10 mouse cellular contexts compared by ENCODE assay signal in the genomic region with DNA sequence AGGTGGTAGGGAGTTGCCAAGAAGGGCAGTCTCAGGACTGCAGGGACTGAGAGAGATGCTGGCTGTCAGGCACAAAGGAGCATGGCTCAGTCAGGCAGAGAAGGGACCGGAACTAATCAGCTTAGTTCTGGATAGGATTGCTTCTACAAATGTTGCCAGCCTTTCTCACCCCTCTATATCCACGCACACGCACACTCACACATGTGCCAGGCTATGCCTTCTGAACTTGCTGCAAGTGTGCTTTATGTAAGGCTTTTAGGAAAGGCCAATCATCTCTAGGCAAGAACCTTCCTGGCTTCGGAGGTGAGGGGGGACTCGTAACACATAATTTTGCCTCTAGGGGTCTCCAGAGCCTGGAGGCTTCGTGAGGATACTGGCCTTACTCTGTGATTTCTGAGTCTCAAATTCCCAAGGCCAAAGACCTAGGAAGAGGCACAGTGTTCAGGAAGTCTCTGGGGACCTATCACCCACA. TPM values are rescaled to one million over a fixed set of nuclear protein-coding genes. Genes with fewer than 3 reads are reported as not detected.
DNase-seq lines count a peak whose midpoint lies in the region; ATAC-seq and TF ChIP-seq lines count a peak whose summit lies in the region.
"Had no signal": no experiment of that assay in that cellular context is flagged by ENCODE, and none has a peak within 500 bp of the region (broad histone marks: within the 10 kb centered on the region; RNA-seq: fewer than 3 reads in every experiment).

No protein-coding gene starts in this region.

- intact Hi-C loops in heart, adult 2 months (cut with DNase I) = loop anchor here (10.0 kb wide), 1 partner anchor 312 kb away; no protein-coding TSS in a partner anchor
- intact Hi-C loops in left cerebral cortex, postnatal 36 days (cut with DNase I) = no loop called here

- no peaks in the 10 kb centered on the region for H3K9me3 ChIP-seq in forebrain, embryonic 12.5 days
- no peaks in the 10 kb centered on the region for H3K9me3 ChIP-seq in midbrain, embryonic 12.5 days

- no peaks in the 10 kb centered on the region for H3K36me3 ChIP-seq in heart, adult 2 months (ENCODE audit: control insufficient read depth, insufficient read depth, low read length)
- no peaks in the 10 kb centered on the region for H3K36me3 ChIP-seq in forebrain, embryonic 12.5 days (replicated peaks)
- no peaks in the 10 kb centered on the region for H3K36me3 ChIP-seq in midbrain, embryonic 12.5 days

- no peaks in the 10 kb centered on the region for H3K79me2 ChIP-seq in heart, adult 2 months (replicated peaks; ENCODE audit: control insufficient read depth, insufficient read depth, low read length)

- WGBS in heart, adult 2 months = 53% methylated on average over 6 of the region's 6 CpGs
- WGBS in forebrain, embryonic 12.5 days = 37% methylated on average over 6 of the region's 6 CpGs
- WGBS in midbrain, embryonic 12.5 days = 23% methylated on average over 6 of the region's 6 CpGs

- TF ChIP-seq CTCF in heart, adult 2 months (IDR thresholded peaks at IDR 0.05) = peak; percentile 28

- no peak for TF ChIP-seq POLR2A in heart, adult 2 months (IDR thresholded peaks at IDR 0.05; ENCODE audit: insufficient read depth, low read depth, low read length)

- TF ChIP-seq EP300 in heart, adult 2 months (IDR thresholded peaks at IDR 0.05; ENCODE audit: insufficient read depth, low read depth, low read length) = no peak

- H3K4me3 ChIP-seq in heart, adult 2 months = no peak overlapping the region
- no peak overlapping the region for H3K4me3 ChIP-seq in forebrain, embryonic 12.5 days (replicated peaks)
- H3K4me3 ChIP-seq in midbrain, embryonic 12.5 days = no peak overlapping the region

- peak; percentile 44; the same call in 1 of the 2 replicates for ATAC-seq in forebrain, embryonic 12.5 days (ENCODE audit: low FRiP score)
- peak; percentile 88 for ATAC-seq in midbrain, embryonic 12.5 days (ENCODE audit: low FRiP score, low read depth)
- ATAC-seq: inflammation-experienced regulatory T-cells, adult 6 months had no signal

- no peak overlapping the region for H3K27ac ChIP-seq in heart, adult 2 months
- H3K27ac ChIP-seq in forebrain, embryonic 12.5 days = no peak overlapping the region
- H3K27ac ChIP-seq in midbrain, embryonic 12.5 days (replicated peaks) = peak overlapping the region; percentile 39; the same call in 1 of the 2 replicates

- H3K4me2 ChIP-seq in forebrain, embryonic 12.5 days = no peak overlapping the region
- no peak overlapping the region for H3K4me2 ChIP-seq in midbrain, embryonic 12.5 days (replicated peaks)

- DNase-seq in heart, adult 2 months = no peak
- no peak for DNase-seq in heart, adult 18-20 months
- peak; percentile 33 for DNase-seq in ES-CJ7 (ENCODE audit: low read depth, low spot score)
- DNase-seq in adrenal gland, adult 2 months = no peak
- no peak for DNase-seq in left cerebral cortex, postnatal 36 days (ENCODE audit: low spot score in 2 of 2)
- DNase-seq in gastrocnemius, postnatal 25 days = no peak
- DNase-seq: liver had no signal

- H3K4me1 ChIP-seq in heart, adult 2 months (ENCODE audit: control insufficient read depth, insufficient read depth, low read length) = no peaks in the 10 kb centered on the region
- peaks cover 12% of the 10 kb centered on the region; the same call in 1 of the 2 replicates for H3K4me1 ChIP-seq in forebrain, embryonic 12.5 days
- peaks cover 9% of the 10 kb centered on the region for H3K4me1 ChIP-seq in midbrain, embryonic 12.5 days

- H3K27me3 ChIP-seq in heart, adult 2 months (ENCODE audit: control insufficient read depth, insufficient read depth, low read length) = no peaks in the 10 kb centered on the region
- H3K27me3 ChIP-seq in forebrain, embryonic 12.5 days = no peaks in the 10 kb centered on the region
- H3K27me3 ChIP-seq in midbrain, embryonic 12.5 days = no peaks in the 10 kb centered on the region

- no peak overlapping the region for H3K9ac ChIP-seq in heart, adult 2 months (ENCODE audit: low read depth, low read length)
- H3K9ac ChIP-seq in forebrain, embryonic 12.5 days = no peak overlapping the region
- H3K9ac ChIP-seq in midbrain, embryonic 12.5 days (replicated peaks) = no peak overlapping the region

RNA-seq across cellular contexts. Expression of a gene that starts 12.8 kb away (rescaled TPM):
- under 1 TPM; 0.21 to 0.25 TPM for total RNA-seq in heart, adult 2 months (2021)
- polyA plus RNA-seq in heart, adult 2 months (2012; rRNA removed) = 0.12 and 0.20 TPM in 2 replicates
- total RNA-seq in heart, adult 18-20 months (2021) = under 1 TPM; 0.18 to 0.22 TPM
- 14.8 and 15.2 TPM in 2 replicates for polyA plus RNA-seq in forebrain, embryonic 12.5 days (2016; fragmentation: Nextera tagmentation; extraction: Ambion mirVana)
- polyA plus RNA-seq in midbrain, embryonic 12.5 days (2016; fragmentation: Nextera tagmentation; extraction: Ambion mirVana) = 8.1 and 10.2 TPM in 2 replicates
- total RNA-seq in adrenal gland, adult 2 months (2021) = under 1 TPM; 0.55 to 0.59 TPM
- 0.22 and 0.79 TPM in 2 replicates for polyA plus RNA-seq in adrenal gland, adult 2 months (2012; rRNA removed)
- 100 to 1,000 TPM; 119 to 123 TPM for total RNA-seq in left cerebral cortex, postnatal 36 days (2021)
- total RNA-seq in gastrocnemius, postnatal 25 days (2021) = under 1 TPM; 0.11 to 0.28 TPM
- polyA plus RNA-seq: inflammation-experienced regulatory T-cells, adult 6 months had no signal

RNA-seq across cellular contexts. Expression of a gene that starts 18.8 kb away (rescaled TPM):
- total RNA-seq in heart, adult 2 months (2021) = 1 to 10 TPM in 1 of 2 experiments, under 1 TPM in 1; 0.91 to 1.0 TPM
- polyA plus RNA-seq in heart, adult 2 months (2012; rRNA removed) = 0.64 and 0.76 TPM in 2 replicates
- total RNA-seq in heart, adult 18-20 months (2021) = 1 to 10 TPM in 1 of 2 experiments, under 1 TPM in 1; 0.46 to 1.1 TPM
- 25.9 and 26.0 TPM in 2 replicates for polyA plus RNA-seq in forebrain, embryonic 12.5 days (2016; fragmentation: Nextera tagmentation; extraction: Ambion mirVana)
- polyA plus RNA-seq in midbrain, embryonic 12.5 days (2016; fragmentation: Nextera tagmentation; extraction: Ambion mirVana) = 21.0 and 26.6 TPM in 2 replicates
- 1 to 10 TPM; 8.5 to 8.6 TPM for total RNA-seq in adrenal gland, adult 2 months (2021)
- polyA plus RNA-seq in adrenal gland, adult 2 months (2012; rRNA removed) = 4.2 and 7.4 TPM in 2 replicates
- 100 to 1,000 TPM; 181 to 192 TPM for total RNA-seq in left cerebral cortex, postnatal 36 days (2021)
- total RNA-seq in gastrocnemius, postnatal 25 days (2021) = under 1 TPM in 1 of 2 experiments, not detected in 1; 0.21 TPM
- polyA plus RNA-seq: inflammation-experienced regulatory T-cells, adult 6 months had no signal

Comparison
In these comparisons a context has a peak if more than half of its experiments do, and no peak if none do; other contexts are left out.
1. RNA of a gene that starts 12.8 kb away (total RNA-seq): 119 to 123 TPM in left cerebral cortex, postnatal 36 days; 0.55 to 0.59 TPM in adrenal gland, adult 2 months, 0.11 to 0.28 TPM in gastrocnemius, postnatal 25 days, 0.21 to 0.25 TPM in heart, adult 2 months and 0.18 to 0.22 TPM in heart, adult 18-20 months; every median in the first group is over 10 times any median in the second.
2. RNA of a gene that starts 18.8 kb away (total RNA-seq): 181 to 192 TPM in left cerebral cortex, postnatal 36 days; 8.5 to 8.6 TPM in adrenal gland, adult 2 months, 0.46 to 1.1 TPM in heart, adult 18-20 months, 0.91 to 1.0 TPM in heart, adult 2 months and 0.21 TPM in gastrocnemius, postnatal 25 days; every median in the first group is over 10 times any median in the second.